Mouse (Mus musculus) neural tube, embryonic 14.5 days (tissue): Measurements from ENCODE around the gene Zfp365. TPM values are rescaled to one million over a fixed set of nuclear protein-coding genes. Genes with fewer than 3 reads are reported as not detected.

Experiments
- ATAC-seq: fragments of 200-750 bp; cut with Nextera tagmentation; 2 replicates; pipeline ENCODE4 v1.8.0; 2017; ENCODE audit warnings: low read depth, mild to moderate bottlenecking, moderate TSS enrichment, moderate library complexity
- H3K27ac ChIP-seq: fragments of 300-500 bp; sonication (generic); 2 replicates; pipeline ENCODE4 v1.5.1; 2014; ENCODE audit warnings: low read depth, mild to moderate bottlenecking, control low read depth, low read length, moderate library complexity, mixed read lengths
- H3K27me3 ChIP-seq: fragments of 300-500 bp; sonication (generic); 2 replicates; pipeline ENCODE4 v1.6.1; 2014; ENCODE audit warnings: low read length; ENCODE audit not compliant: control insufficient read depth, insufficient read depth
- H3K36me3 ChIP-seq: fragments of 300-500 bp; sonication (generic); 2 replicates; pipeline ENCODE4 v1.6.1; 2014; ENCODE audit warnings: low read length, mixed read lengths; ENCODE audit not compliant: control insufficient read depth, insufficient read depth
- H3K4me1 ChIP-seq: fragments of 300-500 bp; sonication (generic); 2 replicates; pipeline ENCODE4 v1.6.1; 2014; ENCODE audit warnings: low read length; ENCODE audit not compliant: control insufficient read depth, insufficient read depth
- H3K4me2 ChIP-seq: fragments of 300-500 bp; sonication (generic); 2 replicates; pipeline ENCODE4 v1.6.1; 2014; ENCODE audit warnings: mild to moderate bottlenecking, low read depth, low read length, control low read depth
- H3K4me3 ChIP-seq: fragments of 300-500 bp; sonication (generic); 2 replicates; pipeline ENCODE4 v1.5.1; 2014; ENCODE audit warnings: low read depth, low read length, control low read depth, mixed read lengths
- H3K9ac ChIP-seq: fragments of 300-500 bp; sonication (generic); replicated peaks from 2 replicates; pipeline ENCODE4 v1.6.1; 2014; ENCODE audit warnings: low read depth, mild to moderate bottlenecking, control low read depth, low read length, mixed read lengths
- H3K9me3 ChIP-seq: fragments of 300-500 bp; sonication (generic); 2 replicates; pipeline ENCODE4 v1.6.1; 2016; ENCODE audit warnings: low read length; ENCODE audit not compliant: control insufficient read depth
- WGBS: fragments of 180-500 bp; shearing (Covaris S2); extraction: QIAGEN DNeasy Blood & Tissue Kit; methylation state at CpG from one replicate; pipeline ENCODE4 v1.1.7; 2014; 5-methylcytosine and 5-hydroxymethylcytosine counted together
- polyA plus RNA-seq: library from polyadenylated mRNA; unstranded; fragments of >200 nt; fragmentation: Nextera tagmentation; extraction: Ambion mirVana; gene quantifications from 2 replicates; pipeline ENCODE4 v1.2.1, GENCODE M21; 2014

Zfp365 gene
- polyA plus RNA-seq, 1 experiment from 2014 or later: 4.4 TPM

- ATAC-seq: no peak
- Histone ChIP-seq H3K9ac (no peak overlapping the region), H3K4me2 (no peak overlapping the region), H3K27ac (no peak overlapping the region), H3K27me3 (no peaks in the 10 kb centered on the region), H3K36me3 (no peaks in the 10 kb centered on the region), H3K9me3 (no peaks in the 10 kb centered on the region), H3K4me1 (no peaks in the 10 kb centered on the region), H3K4me3 (no peak overlapping the region)
- 93% methylated on average over 11 of the region's 11 CpGs for WGBS
Measured at GRCm38 (mm10) chr10:67932780-67933179, 20.3 kb upstream of the Zfp365 start.

GRCm38 (mm10) chr10:67931328-67931727 lies 18.9 kb upstream of the Zfp365 start:
- Histone ChIP-seq H3K9ac (no peak overlapping the region), H3K27me3 (no peaks in the 10 kb centered on the region), H3K9me3 (no peaks in the 10 kb centered on the region), H3K27ac (no peak overlapping the region), H3K4me1 (no peaks in the 10 kb centered on the region), H3K36me3 (no peaks in the 10 kb centered on the region), H3K4me2 (no peak overlapping the region), H3K4me3 (no peak overlapping the region)
- 76% methylated on average over 4 of the region's 4 CpGs for whole genome bisulfite sequencing
- no peak for ATAC-seq

GRCm38 (mm10) chr10:67928584-67928983 lies 16.1 kb upstream of the Zfp365 start:
- Histone ChIP-seq H3K4me1 (no peaks in the 10 kb centered on the region), H3K27me3 (no peaks in the 10 kb centered on the region), H3K36me3 (no peaks in the 10 kb centered on the region), H3K4me3 (no peak overlapping the region), H3K9me3 (no peaks in the 10 kb centered on the region), H3K4me2 (no peak overlapping the region), H3K27ac (no peak overlapping the region), H3K9ac (no peak overlapping the region)
- 91% methylated on average over 7 of the region's 7 CpGs for WGBS
- ATAC-seq: no peak

GRCm38 (mm10) chr10:67927718-67928455 lies 15.4 kb upstream of the Zfp365 start:
- no peak for ATAC-seq

GRCm38 (mm10) chr10:67924030-67924429 lies 11.6 kb upstream of the Zfp365 start:
- Histone ChIP-seq H3K4me1 (no peaks in the 10 kb centered on the region), H3K9ac (no peak overlapping the region), H3K36me3 (no peaks in the 10 kb centered on the region), H3K27me3 (no peaks in the 10 kb centered on the region), H3K4me3 (no peak overlapping the region), H3K27ac (no peak overlapping the region), H3K4me2 (no peak overlapping the region), H3K9me3 (no peaks in the 10 kb centered on the region)
- WGBS: 57% methylated on average over 7 of the region's 7 CpGs
- no peak for ATAC-seq

More at GRCm38 (mm10) chr10:67927718-67928455, 15.4 kb upstream of the Zfp365 start:
- no peak overlapping the region for H3K9ac ChIP-seq
- whole genome bisulfite sequencing: 71% methylated on average over 8 of the region's 8 CpGs
- H3K27ac ChIP-seq: no peak overlapping the region
- no peaks in the 10 kb centered on the region for H3K9me3 ChIP-seq
- H3K36me3 ChIP-seq: no peaks in the 10 kb centered on the region
- no peak overlapping the region for H3K4me3 ChIP-seq
- H3K27me3 ChIP-seq: no peaks in the 10 kb centered on the region
- no peak overlapping the region for H3K4me2 ChIP-seq
- no peaks in the 10 kb centered on the region for H3K4me1 ChIP-seq

GRCm38 (mm10) chr10:67921777-67922176 lies 9.3 kb upstream of the Zfp365 start:
- Histone ChIP-seq H3K36me3 (no peaks in the 10 kb centered on the region), H3K27ac (no peak overlapping the region), H3K27me3 (no peaks in the 10 kb centered on the region), H3K9me3 (no peaks in the 10 kb centered on the region), H3K4me3 (no peak overlapping the region), H3K4me1 (no peaks in the 10 kb centered on the region), H3K9ac (no peak overlapping the region), H3K4me2 (no peak overlapping the region)
- ATAC-seq: no peak
- WGBS: 92% methylated on average over 6 of the region's 6 CpGs

GRCm38 (mm10) chr10:67919706-67920105 lies 7.2 kb upstream of the Zfp365 start:
- 96% methylated on average over 4 of the region's 4 CpGs for WGBS
- ATAC-seq: no peak

GRCm38 (mm10) chr10:67918194-67918899 lies 5.9 kb upstream of the Zfp365 start:
- H3K27me3 ChIP-seq: no peaks in the 10 kb centered on the region
- no peak for ATAC-seq

More at GRCm38 (mm10) chr10:67919706-67920105, 7.2 kb upstream of the Zfp365 start:
- Histone ChIP-seq H3K4me3 (no peak overlapping the region), H3K9me3 (no peaks in the 10 kb centered on the region), H3K27me3 (no peaks in the 10 kb centered on the region), H3K4me1 (no peaks in the 10 kb centered on the region), H3K27ac (no peak overlapping the region), H3K4me2 (no peak overlapping the region), H3K9ac (no peak overlapping the region), H3K36me3 (no peaks in the 10 kb centered on the region)

GRCm38 (mm10) chr10:67917356-67917755 lies 4.9 kb upstream of the Zfp365 start:
- ATAC-seq: no peak
- no peak overlapping the region for H3K4me2 ChIP-seq
- H3K4me3 ChIP-seq: no peak overlapping the region
- no peaks in the 10 kb centered on the region for H3K27me3 ChIP-seq
- no peak overlapping the region for H3K27ac ChIP-seq
- H3K9ac ChIP-seq: no peak overlapping the region
- H3K9me3 ChIP-seq: no peaks in the 10 kb centered on the region
- no peaks in the 10 kb centered on the region for H3K4me1 ChIP-seq
- WGBS: 66% methylated on average over 7 of the region's 7 CpGs
- no peaks in the 10 kb centered on the region for H3K36me3 ChIP-seq

More at GRCm38 (mm10) chr10:67918194-67918899, 5.9 kb upstream of the Zfp365 start:
- no peaks in the 10 kb centered on the region for H3K9me3 ChIP-seq
- no peak overlapping the region for H3K9ac ChIP-seq
- no peak overlapping the region for H3K27ac ChIP-seq
- 77% methylated on average over 4 of the region's 4 CpGs for WGBS
- H3K4me1 ChIP-seq: no peaks in the 10 kb centered on the region
- no peak overlapping the region for H3K4me2 ChIP-seq
- no peak overlapping the region for H3K4me3 ChIP-seq
- no peaks in the 10 kb centered on the region for H3K36me3 ChIP-seq
